Mouse (Mus musculus) CH12.LX (cell line): Measurements from ENCODE around the gene Dzank1. TPM values are rescaled to one million over a fixed set of nuclear protein-coding genes. Genes with fewer than 3 reads are reported as not detected.

ENCODE experiments used
- DNase-seq: peaks from one replicate; pipeline ENCODE4 v3.0.0-alpha.2; 2013; ENCODE audit errors: extremely low read depth
- H3K27ac ChIP-seq: 2 replicates; pipeline ENCODE4 v1.5.1; 2012; ENCODE audit warnings: low read depth, mild to moderate bottlenecking, control low read depth, moderate library complexity; ENCODE audit not compliant: insufficient read depth
- H3K27me3 ChIP-seq: replicated peaks from 2 replicates; pipeline ENCODE3; 2012; ENCODE audit warnings: inconsistent platforms
- H3K36me3 ChIP-seq, 2 experiments: replicated peaks in 1 of 2; 2 replicates each; pipeline versions ENCODE3 to v1.6.1; 2012; ENCODE audit warnings: inconsistent platforms in 1 of 2, low read length in 1 of 2, mild to moderate bottlenecking in 1 of 2, mixed read lengths in 1 of 2, moderate library complexity in 1 of 2; ENCODE audit not compliant: control insufficient read depth in 1 of 2, insufficient read depth in 1 of 2
- H3K4me1 ChIP-seq, 2 experiments: 2 replicates each; pipeline ENCODE4 v1.6.1; 2012; ENCODE audit warnings: inconsistent platforms in 1 of 2, moderate library complexity in 1 of 2; ENCODE audit not compliant: insufficient read depth in 2 of 2, control insufficient read depth in 1 of 2
- H3K4me2 ChIP-seq: 2 replicates; pipeline ENCODE4 v1.6.1; 2012; ENCODE audit warnings: low read depth, mild to moderate bottlenecking, control low read depth; ENCODE audit not compliant: poor library complexity, insufficient read depth, severe bottlenecking
- H3K4me3 ChIP-seq, 3 experiments: fragments of 150-350 bp in 1 of 3; sonication (generic) in 1 of 3; replicated peaks in 1 of 3; 2 replicates each; pipeline versions ENCODE3 to v1.5.1; 2011 to 2012; ENCODE audit warnings: low read depth in 2 of 3, low read length in 2 of 3, mild to moderate bottlenecking in 2 of 3, moderate library complexity in 2 of 3, control low read depth in 1 of 3, improper control_type of control experiment in 1 of 3, inconsistent platforms in 1 of 3, mixed read lengths in 1 of 3; ENCODE audit not compliant: poor library complexity in 1 of 3
- H3K79me2 ChIP-seq: replicated peaks from 2 replicates; pipeline ENCODE4 v1.6.1; 2012; ENCODE audit warnings: mild to moderate bottlenecking, moderate library complexity; ENCODE audit not compliant: control insufficient read depth, poor library complexity, insufficient read depth, severe bottlenecking; ENCODE audit errors: extremely low read depth
- H3K9ac ChIP-seq: 2 replicates; pipeline ENCODE4 v1.6.1; 2012; ENCODE audit warnings: low read depth, mild to moderate bottlenecking, control low read depth, moderate library complexity; ENCODE audit not compliant: insufficient read depth
- H3K9me3 ChIP-seq: replicated peaks from 2 replicates; pipeline ENCODE3; 2012; ENCODE audit warnings: low read length, inconsistent platforms, mixed read lengths
- CHD1 ChIP-seq: IDR thresholded peaks from 2 replicates; pipeline ENCODE4 v1.6.1; 2012; ENCODE audit warnings: low read depth, low read length, improper control_type of control experiment, inconsistent platforms
- CHD2 ChIP-seq: IDR thresholded peaks from 2 replicates; pipeline ENCODE4 v1.6.1; 2011; ENCODE audit warnings: low read length, improper control_type of control experiment
- CTCF ChIP-seq, 2 experiments: IDR thresholded peaks in 1 of 2; conservative IDR thresholded peaks in 1 of 2; 2 replicates each; pipeline ENCODE4 v1.5.1; 2011 to 2012; ENCODE audit warnings: low read depth in 2 of 2, low read length in 2 of 2, improper control_type of control experiment in 1 of 2, inconsistent platforms in 1 of 2, mild to moderate bottlenecking in 1 of 2, moderate library complexity in 1 of 2
- ELF1 ChIP-seq: IDR thresholded peaks from 2 replicates; pipeline ENCODE4 v1.6.1; 2014; ENCODE audit warnings: low read depth, mild to moderate bottlenecking, inconsistent platforms, low read length, improper control_type of control experiment
- EP300 ChIP-seq: IDR thresholded peaks from 2 replicates; pipeline ENCODE4 v1.6.1; 2011; ENCODE audit warnings: low read length, improper control_type of control experiment
- ETS1 ChIP-seq: conservative IDR thresholded peaks from 2 replicates; pipeline ENCODE4 v1.6.1; 2012; ENCODE audit warnings: low read depth, mild to moderate bottlenecking, inconsistent platforms, low read length, improper control_type of control experiment, moderate library complexity
- JUND ChIP-seq: conservative IDR thresholded peaks from 2 replicates; pipeline ENCODE4 v1.6.1; 2011; ENCODE audit warnings: low read depth, low read length, improper control_type of control experiment
- MAFK ChIP-seq: IDR thresholded peaks from 2 replicates; pipeline ENCODE4 v1.6.1; 2011; ENCODE audit warnings: low read length, improper control_type of control experiment; ENCODE audit not compliant: insufficient replicate concordance
- MAX ChIP-seq: IDR thresholded peaks from 2 replicates; pipeline ENCODE4 v1.6.1; 2011; ENCODE audit warnings: low read length, improper control_type of control experiment
- MEF2A ChIP-seq: IDR thresholded peaks from 2 replicates; pipeline ENCODE4 v1.6.1; 2014; ENCODE audit warnings: low read depth, mild to moderate bottlenecking, inconsistent platforms, low read length, improper control_type of control experiment, borderline replicate concordance
- MXI1 ChIP-seq: IDR thresholded peaks from 2 replicates; pipeline ENCODE4 v1.6.1; 2011; ENCODE audit warnings: mild to moderate bottlenecking, low read depth, low read length, improper control_type of control experiment
- NELFE ChIP-seq: IDR thresholded peaks from 2 replicates; pipeline ENCODE4 v1.6.1; 2011; ENCODE audit warnings: low read depth, low read length, improper control_type of control experiment
- NRF1 ChIP-seq: IDR thresholded peaks from 2 replicates; pipeline ENCODE4 v1.6.1; 2014; ENCODE audit warnings: low read depth, mild to moderate bottlenecking, inconsistent platforms, low read length, improper control_type of control experiment, moderate library complexity
- PAX5 ChIP-seq: IDR thresholded peaks from 2 replicates; pipeline ENCODE4 v1.6.1; 2012; ENCODE audit warnings: low read length, inconsistent platforms, mixed read lengths
- POLR2A ChIP-seq: IDR thresholded peaks from 2 replicates; pipeline ENCODE4 v1.6.1; 2011; ENCODE audit warnings: low read depth, mild to moderate bottlenecking, improper control_type of control experiment, low read length
- POLR2AphosphoS2 ChIP-seq: IDR thresholded peaks from 2 replicates; pipeline ENCODE4 v1.6.1; 2011; ENCODE audit warnings: low read depth, low read length, improper control_type of control experiment
- RAD21 ChIP-seq: IDR thresholded peaks from 2 replicates; pipeline ENCODE4 v1.6.1; 2011; ENCODE audit warnings: low read depth, mild to moderate bottlenecking, low read length, improper control_type of control experiment, moderate library complexity
- RCOR1 ChIP-seq: conservative IDR thresholded peaks from 2 replicates; pipeline ENCODE4 v1.6.1; 2012; ENCODE audit warnings: low read depth, mild to moderate bottlenecking, inconsistent platforms, low read length, improper control_type of control experiment
- TBP ChIP-seq: conservative IDR thresholded peaks from 2 replicates; pipeline ENCODE4 v1.6.1; 2011; ENCODE audit warnings: low read depth, low read length, improper control_type of control experiment
- TCF12 ChIP-seq: IDR thresholded peaks from 2 replicates; pipeline ENCODE4 v1.6.1; 2014; ENCODE audit warnings: low read depth, mild to moderate bottlenecking, inconsistent platforms, low read length, improper control_type of control experiment
- USF1 ChIP-seq: IDR thresholded peaks from 2 replicates; pipeline ENCODE4 v1.6.1; 2014; ENCODE audit warnings: low read depth, mild to moderate bottlenecking, inconsistent platforms, low read length, improper control_type of control experiment
- ZKSCAN1 ChIP-seq: IDR thresholded peaks from 2 replicates; pipeline ENCODE4 v1.6.1; 2012; ENCODE audit warnings: low read depth, inconsistent platforms, low read length, improper control_type of control experiment, borderline replicate concordance
- dilution Hi-C: fragments of 300-500 bp; cut with MboI; formaldehyde crosslinking; loops from 2 replicates; pipeline ENCODE4 v1.14.3; 2020; ENCODE audit warnings: low sequenced_read_pairs; ENCODE audit not compliant: extremely low pct_unique_long_range_greater_than_20kb, extremely low pct_ligation_motif_present
- in situ Hi-C: fragments of 300-500 bp; cut with MboI; formaldehyde crosslinking; loops from 3 replicates; pipeline ENCODE4 v1.14.3; 2019; ENCODE audit warnings: low sequenced_read_pairs, low pct_ligation_motif_present, low pct_unique_long_range_greater_than_20kb, mixed read lengths
- polyA plus RNA-seq: library from polyadenylated mRNA; unstranded; fragments of >175 nt; gene quantifications from 2 replicates; pipeline ENCODE4 v1.2.1, GENCODE M21; 2012; ENCODE audit warnings: low read depth; ENCODE audit not compliant: insufficient read length
- total RNA-seq, 2 experiments: library from RNA; depleted of rRNA; stranded (reverse); fragments of 300-350 nt in 1 of 2; fragments of >200 nt in 1 of 2; gene quantifications; 2 replicates each; pipeline ENCODE4 v1.2.3; 2012 to 2014

Dzank1 gene
- total and polyA plus RNA-seq, 3 experiments = 0.08 to 0.29 (median 0.08) TPM

GRCm38 (mm10) chr2:144450378-144450777 is 76.8 kb downstream of the Dzank1 start:
- Histone ChIP-seq H3K9me3 (no peaks in the 10 kb centered on the region), H3K4me1 (peaks cover 3% of the 10 kb centered on the region in 2 experiments; a peak in 2 of 4 replicates), H3K27ac (no peak overlapping the region), H3K36me3 (no peaks in the 10 kb centered on the region), H3K27me3 (peaks cover 3% of the 10 kb centered on the region), H3K4me3 (no peak overlapping the region), H3K4me2 (no peak overlapping the region), H3K9ac (no peak overlapping the region), H3K79me2 (no peaks in the 10 kb centered on the region)
- dilution Hi-C loops = no loop called here
- TF ChIP-seq CHD2 (no peak), RCOR1 (no peak), ZKSCAN1 (no peak), ELF1 (no peak), CHD1 (no peak)
- in situ Hi-C loops = loop anchor here (10.0 kb wide), 1 partner anchor 606 kb away; no protein-coding TSS in a partner anchor
- no peak for DNase-seq

GRCm38 (mm10) chr2:144446360-144446999 is 80.7 kb downstream of the Dzank1 start:
- Histone ChIP-seq H3K27me3 (no peaks in the 10 kb centered on the region), H3K4me3 (no peak overlapping the region), H3K79me2 (no peaks in the 10 kb centered on the region), H3K9me3 (no peaks in the 10 kb centered on the region), H3K36me3 (no peaks in the 10 kb centered on the region), H3K27ac (no peak overlapping the region), H3K4me2 (no peak overlapping the region), H3K4me1 (peaks cover 3 to 9% of the 10 kb centered on the region in 2 experiments; a peak in 2 of 4 replicates), H3K9ac (no peak overlapping the region)
- DNase-seq = no peak
- in situ Hi-C loops (no loop called here), dilution Hi-C loops (no loop called here)
- TF ChIP-seq MEF2A (no peak), CTCF (conservative IDR thresholded peaks at IDR 0.05 in 1 of 2, IDR thresholded peaks at IDR 0.05 in 1 of 2; ENCODE audit: low read depth in 2 of 2, low read length in 2 of 2) (no peak), TBP (no peak), MAFK (no peak), CHD1 (no peak), RAD21 (no peak), PAX5 (no peak), JUND (no peak), ELF1 (no peak), NRF1 (no peak), USF1 (no peak), POLR2AphosphoS2 (no peak), NELFE (no peak), ETS1 (no peak), POLR2A (no peak), MAX (no peak), EP300 (no peak), TCF12 (no peak), MXI1 (no peak)
